Mouse (Mus musculus) heart, embryonic 15.5 days (tissue): ENCODE results near the gene Mkln1. TPM values are rescaled to one million over a fixed set of nuclear protein-coding genes. Genes with fewer than 3 reads are reported as not detected.
"Not testable (repeated sequence)": the region's sequence is repeated elsewhere in the genome, so short reads cannot be mapped to it uniquely, and the experiment has no call there.

Source experiments
- ATAC-seq: fragments of 200-750 bp; cut with Nextera tagmentation; replicated peaks from 2 replicates; pipeline ENCODE4 v1.8.0; 2017; ENCODE audit warnings: low read depth, moderate TSS enrichment; ENCODE audit not compliant: insufficient number of reproducible peaks, insufficient read depth, low FRiP score
- H3K27ac ChIP-seq: fragments of 300-500 bp; sonication (generic); 2 replicates; pipeline ENCODE4 v1.5.1; 2015; ENCODE audit warnings: mild to moderate bottlenecking, inconsistent platforms
- H3K27me3 ChIP-seq: fragments of 300-500 bp; sonication (generic); 2 replicates; pipeline ENCODE4 v1.6.1; 2015; ENCODE audit warnings: inconsistent platforms
- H3K36me3 ChIP-seq: fragments of 300-500 bp; sonication (generic); 2 replicates; pipeline ENCODE4 v1.6.1; 2015; ENCODE audit warnings: mild to moderate bottlenecking, inconsistent platforms
- H3K4me1 ChIP-seq: fragments of 300-500 bp; sonication (generic); replicated peaks from 2 replicates; pipeline ENCODE4 v1.6.1; 2015; ENCODE audit warnings: inconsistent platforms
- H3K4me2 ChIP-seq: fragments of 300-500 bp; sonication (generic); 2 replicates; pipeline ENCODE4 v1.6.1; 2015; ENCODE audit warnings: inconsistent platforms, mild to moderate bottlenecking, moderate library complexity
- H3K4me3 ChIP-seq: fragments of 300-500 bp; sonication (generic); 2 replicates; pipeline ENCODE4 v1.5.1; 2015; ENCODE audit warnings: mild to moderate bottlenecking, inconsistent platforms
- H3K9ac ChIP-seq: fragments of 300-500 bp; sonication (generic); 2 replicates; pipeline ENCODE4 v1.6.1; 2015; ENCODE audit warnings: mild to moderate bottlenecking, inconsistent platforms
- H3K9me3 ChIP-seq: fragments of 300-500 bp; sonication (generic); replicated peaks from 2 replicates; pipeline ENCODE4 v1.6.1; 2016; ENCODE audit warnings: inconsistent platforms
- WGBS: fragments of 180-500 bp; shearing (Covaris S2); methylation state at CpG from one replicate; pipeline ENCODE4 v1.1.7; 2015; ENCODE audit warnings: mixed read lengths; 5-methylcytosine and 5-hydroxymethylcytosine counted together
- polyA plus RNA-seq: library from polyadenylated mRNA; unstranded; fragments of >200 nt; fragmentation: Nextera tagmentation; extraction: Ambion mirVana; gene quantifications from 2 replicates; pipeline ENCODE4 v1.2.1, GENCODE M21; 2015

Gene Mkln1
- polyA plus RNA-seq, 1 experiment from 2014 or later, result 190 TPM

GRCm38 (mm10) chr6:31560138-31560959, 161.8 kb downstream of the Mkln1 start:
- ATAC-seq, result no peak
- H3K4me3 ChIP-seq, result no peak overlapping the region
- H3K4me2 ChIP-seq, result peak overlapping the region; percentile 87
- WGBS, result 36% methylated on average over 13 of the region's 13 CpGs
- H3K27me3 ChIP-seq, result peaks cover 15% of the 10 kb centered on the region
- no peak overlapping the region for H3K27ac ChIP-seq
- H3K4me1 ChIP-seq, result peaks cover 26% of the 10 kb centered on the region
- no peaks in the 10 kb centered on the region for H3K9me3 ChIP-seq
- no peak overlapping the region for H3K9ac ChIP-seq
- H3K36me3 ChIP-seq, result no peaks in the 10 kb centered on the region

GRCm38 (mm10) chr6:31561948-31562347, 163.4 kb downstream of the Mkln1 start:
- H3K4me2 ChIP-seq, result peak overlapping the region; percentile 87
- not testable (repeated sequence) for H3K9me3 ChIP-seq, H3K36me3 ChIP-seq, H3K27ac ChIP-seq, ATAC-seq
- peak overlapping the region; percentile 61 for H3K4me3 ChIP-seq
- peaks cover 26% of the 10 kb centered on the region for H3K4me1 ChIP-seq
- 61% methylated on average over 3 of the region's 3 CpGs for whole genome bisulfite sequencing
- peak overlapping the region; percentile 77; the same call in 1 of the 2 replicates for H3K9ac ChIP-seq
- H3K27me3 ChIP-seq, result peaks cover 15% of the 10 kb centered on the region

GRCm38 (mm10) chr6:31562371-31563080, 164.0 kb downstream of the Mkln1 start:
- no peaks in the 10 kb centered on the region for H3K9me3 ChIP-seq
- H3K36me3 ChIP-seq, result no peaks in the 10 kb centered on the region
- H3K4me1 ChIP-seq, result peaks cover 26% of the 10 kb centered on the region
- peak overlapping the region; percentile 87 for H3K4me2 ChIP-seq
- H3K27ac ChIP-seq, result 0 out of 2 replicates have a peak overlapping the region, but pooled peaks have one; percentile 63
- no peak for ATAC-seq
- WGBS, result 12% methylated on average over 16 of the region's 16 CpGs
- peak overlapping the region; percentile 61 for H3K4me3 ChIP-seq
- H3K9ac ChIP-seq, result peak overlapping the region; percentile 77
- H3K27me3 ChIP-seq, result peaks cover 15% of the 10 kb centered on the region

GRCm38 (mm10) chr6:31563235-31564181, 165.0 kb downstream of the Mkln1 start, which contains the start of gene Podxl:
Podxl (minus strand) TSS chr6:31563981.
- peaks cover 15% of the 10 kb centered on the region for H3K27me3 ChIP-seq
- H3K4me1 ChIP-seq, result peaks cover 28% of the 10 kb centered on the region
- WGBS, result under 1% methylated on average over 86 of the region's 91 CpGs
- no peaks in the 10 kb centered on the region for H3K36me3 ChIP-seq
- ATAC-seq, result peak; percentile 88
- H3K4me3 ChIP-seq, result peak within 1 kb of the TSS; percentile 61
- peak within 1 kb of the TSS; percentile 87 for H3K4me2 ChIP-seq
- no peaks in the 10 kb centered on the region for H3K9me3 ChIP-seq
- H3K27ac ChIP-seq, result peak within 1 kb of the TSS; percentile 63
- peak within 1 kb of the TSS; percentile 77 for H3K9ac ChIP-seq

- H3K4me1 ChIP-seq, result peaks cover 28% of the 10 kb centered on the region
- peak overlapping the region; percentile 61 for H3K4me3 ChIP-seq
- no peaks in the 10 kb centered on the region for H3K9me3 ChIP-seq
- H3K9ac ChIP-seq, result peak overlapping the region; percentile 77
- WGBS, result under 1% methylated on average over 18 of the region's 18 CpGs
- ATAC-seq, result peak; percentile 44; the same call in 1 of the 2 replicates
- H3K27me3 ChIP-seq, result peaks cover 18% of the 10 kb centered on the region
- H3K36me3 ChIP-seq, result no peaks in the 10 kb centered on the region
- no peak overlapping the region; the same call in 1 of the 2 replicates for H3K27ac ChIP-seq
- peak overlapping the region; percentile 87 for H3K4me2 ChIP-seq
Observed at GRCm38 (mm10) chr6:31564182-31564531, 165.6 kb downstream of the Mkln1 start.

GRCm38 (mm10) chr6:31564901-31565391, 166.4 kb downstream of the Mkln1 start:
- no peak overlapping the region for H3K9ac ChIP-seq
- WGBS, result 8% methylated on average over 17 of the region's 17 CpGs
- ATAC-seq, result no peak
- peak overlapping the region; percentile 87 for H3K4me2 ChIP-seq
- no peaks in the 10 kb centered on the region for H3K36me3 ChIP-seq
- peaks cover 18% of the 10 kb centered on the region for H3K27me3 ChIP-seq
- H3K4me1 ChIP-seq, result peaks cover 28% of the 10 kb centered on the region
- H3K4me3 ChIP-seq, result peak overlapping the region; percentile 61
- no peaks in the 10 kb centered on the region for H3K9me3 ChIP-seq
- H3K27ac ChIP-seq, result no peak overlapping the region

Other genes starting within 250 kb of the Mkln1 start
- 17.5 and 20.7 TPM in 2 replicates for gene Podxl, start 165.2 kb downstream of the Mkln1 start, polyA plus RNA-seq